Mouse (Mus musculus) lung, postnatal 36 days (tissue): ENCODE measurements around the gene Usp13.

ENCODE experiments used
- DNase-seq: peaks from one replicate; pipeline ENCODE4 v3.0.0; 2022; ENCODE audit warnings: mixed read lengths

The Usp13 gene

DNA sequence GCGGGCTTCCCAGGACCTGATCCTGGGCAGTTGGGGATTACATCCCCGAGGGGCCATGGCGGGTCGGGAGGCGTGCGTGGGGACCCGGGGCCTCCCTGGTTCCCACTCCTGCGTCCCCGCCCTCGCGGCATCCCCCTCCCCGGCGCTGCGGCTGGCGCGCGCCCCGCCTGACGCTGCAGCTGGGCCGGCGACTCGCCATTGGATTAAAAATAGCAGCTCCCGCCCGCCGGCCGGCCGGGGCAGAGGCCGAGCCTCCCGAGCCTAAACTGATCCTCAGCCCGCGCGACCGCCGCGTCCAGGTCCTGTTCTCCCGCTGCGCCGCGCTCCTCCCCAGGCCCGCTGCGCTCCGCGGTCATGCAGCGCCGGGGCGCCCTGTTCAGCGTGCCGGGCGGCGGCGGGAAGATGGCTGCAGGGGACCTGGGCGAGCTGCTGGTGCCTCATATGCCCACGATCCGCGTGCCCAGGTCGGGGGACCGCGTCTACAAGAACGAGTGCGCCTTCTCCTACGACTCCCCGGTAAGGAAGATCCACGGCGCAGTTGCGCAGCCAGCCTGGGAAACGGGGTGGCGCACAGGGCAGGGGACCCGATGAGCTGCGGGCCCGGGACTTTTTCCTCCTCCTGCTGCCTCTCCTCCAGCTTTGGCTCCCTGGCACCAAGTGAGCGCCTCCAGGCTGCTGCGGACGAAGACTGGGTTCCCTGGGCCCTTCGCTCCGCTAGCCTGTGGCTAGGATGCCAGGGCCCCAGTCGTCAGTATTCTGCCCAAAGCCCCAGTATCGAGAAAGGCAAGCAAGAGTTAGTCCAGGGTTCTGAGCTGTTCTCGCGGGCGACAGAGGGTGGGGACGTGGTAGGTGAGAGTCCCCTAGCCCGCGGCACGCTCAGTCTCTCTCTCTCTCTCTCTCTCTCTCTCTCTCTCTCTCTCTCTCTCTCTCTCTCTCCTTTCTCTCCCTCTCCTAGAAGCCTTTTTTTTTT, at the start of gene Usp13:
TSS of gene Usp13 (plus strand) at position 190 of the 970 bp plus-strand sequence.
- DNase-seq: peak; percentile 72

- DNase-seq: no peak
These were observed 46.6 kb upstream of the Usp13 start for GRCm38 (mm10) chr3:32770781-32771180.

DNA sequence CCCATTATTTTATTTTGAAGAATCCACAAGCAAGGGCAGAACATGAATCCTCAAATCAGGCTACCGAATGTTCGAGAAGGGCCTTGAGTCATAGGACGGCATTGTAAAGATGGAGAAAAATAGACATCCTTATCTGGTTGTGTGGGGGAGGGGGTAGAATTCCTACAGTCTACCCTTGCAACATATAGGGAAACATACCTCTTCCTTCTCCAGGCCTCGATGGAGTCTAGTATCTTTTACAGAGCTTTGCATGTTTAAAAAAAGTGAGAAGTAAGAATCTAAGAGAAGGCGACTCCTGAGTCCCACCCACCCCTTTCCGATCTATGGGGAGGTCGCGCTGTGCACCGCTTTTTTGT, 367 bp upstream of the Usp13 start:
- DNase-seq: no peak

DNA sequence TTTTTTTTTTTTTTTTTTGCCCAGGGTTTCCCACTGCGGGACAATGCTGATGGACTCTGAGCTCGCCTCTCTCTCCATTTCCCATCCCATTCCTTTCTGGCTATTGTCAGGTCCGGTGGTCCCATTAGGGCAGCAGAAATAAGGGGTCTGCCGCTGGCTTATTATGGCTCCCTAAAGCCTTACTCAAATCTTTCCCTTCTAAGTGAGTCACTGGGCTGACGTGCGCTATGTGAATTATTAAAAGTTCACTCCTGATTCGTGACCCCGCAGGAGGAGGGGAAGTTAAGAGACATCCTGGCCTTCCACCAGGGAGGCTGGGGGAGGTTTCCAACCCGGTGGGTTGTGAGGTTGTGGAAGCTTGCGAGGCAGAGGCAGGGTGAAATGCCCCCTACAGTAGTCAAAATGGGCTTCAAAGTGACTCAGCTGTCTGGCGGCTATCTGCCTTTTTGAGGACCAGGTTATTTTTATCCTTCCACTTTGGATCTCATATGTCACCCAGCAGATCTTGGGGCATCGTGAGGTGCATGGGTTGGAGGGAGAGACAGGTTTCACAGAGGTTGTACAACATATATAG, 1.1 kb downstream of the Usp13 start:
- DNase-seq: no peak

DNA sequence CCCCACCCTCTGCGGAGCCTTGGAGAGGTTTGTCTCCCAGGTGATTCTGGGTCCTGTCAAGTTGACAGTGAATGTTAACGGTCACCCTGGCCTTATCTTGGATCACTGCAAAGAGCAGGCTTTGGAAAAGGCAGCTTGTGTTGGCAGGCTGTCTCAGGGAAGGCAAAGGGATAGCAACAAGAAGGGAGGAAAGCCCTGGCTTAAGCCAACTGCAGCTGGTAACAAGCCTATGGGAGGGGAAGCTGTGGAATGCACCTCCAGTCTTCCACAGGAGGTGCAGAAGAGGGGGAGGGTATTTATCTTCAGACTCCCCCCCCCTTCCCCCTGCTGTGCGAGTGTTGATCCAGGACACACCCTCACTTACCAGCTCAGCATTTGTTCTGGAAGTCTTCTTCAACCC, 5.3 kb downstream of the Usp13 start:
- DNase-seq: peak; percentile 21

DNA sequence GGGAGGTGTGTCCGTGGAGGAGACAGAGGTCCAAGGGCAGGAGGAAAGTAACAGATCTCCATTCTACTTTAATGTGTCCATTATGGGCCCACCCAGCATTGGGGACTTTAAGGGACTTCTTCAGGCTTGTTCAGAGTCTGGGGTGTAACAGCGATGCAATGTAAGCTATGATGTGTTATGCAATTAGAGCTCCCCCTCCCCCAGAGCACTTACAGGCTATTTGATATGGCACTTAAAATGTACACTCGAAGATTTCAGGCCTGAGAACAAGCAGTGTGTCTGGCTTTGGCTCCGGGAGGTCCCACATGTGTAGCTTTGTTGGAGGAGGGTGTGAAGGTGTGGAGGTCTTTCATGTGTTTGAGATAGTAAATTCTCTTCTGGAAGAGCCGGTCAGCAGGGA, 7.6 kb downstream of the Usp13 start:
- peak; percentile 70 for DNase-seq

DNA sequence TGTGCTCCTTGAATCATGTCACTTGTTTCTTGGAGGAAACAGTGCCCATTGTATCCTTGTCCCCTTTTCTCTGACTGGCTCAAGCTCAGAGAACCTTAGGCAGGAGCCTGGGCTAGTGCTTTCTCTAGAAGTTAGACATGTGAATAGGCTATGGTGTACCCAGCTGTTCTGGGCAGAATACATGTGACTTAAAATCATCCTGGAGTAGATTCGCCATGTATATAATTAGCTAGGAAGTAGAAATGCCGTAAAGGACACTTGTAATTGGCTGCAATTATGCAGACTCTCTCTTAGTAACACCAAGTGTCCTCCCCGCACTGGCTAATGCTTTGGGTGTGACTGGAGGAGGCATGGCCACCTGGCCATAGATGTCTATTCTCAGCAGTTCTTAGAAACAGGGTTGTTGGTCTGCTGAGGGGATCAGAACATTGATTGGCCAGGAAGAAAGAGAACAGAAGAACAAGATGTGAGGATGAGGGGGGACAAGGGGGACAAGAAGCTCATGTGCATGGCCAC, 8.7 kb downstream of the Usp13 start:
- no peak for DNase-seq

DNA sequence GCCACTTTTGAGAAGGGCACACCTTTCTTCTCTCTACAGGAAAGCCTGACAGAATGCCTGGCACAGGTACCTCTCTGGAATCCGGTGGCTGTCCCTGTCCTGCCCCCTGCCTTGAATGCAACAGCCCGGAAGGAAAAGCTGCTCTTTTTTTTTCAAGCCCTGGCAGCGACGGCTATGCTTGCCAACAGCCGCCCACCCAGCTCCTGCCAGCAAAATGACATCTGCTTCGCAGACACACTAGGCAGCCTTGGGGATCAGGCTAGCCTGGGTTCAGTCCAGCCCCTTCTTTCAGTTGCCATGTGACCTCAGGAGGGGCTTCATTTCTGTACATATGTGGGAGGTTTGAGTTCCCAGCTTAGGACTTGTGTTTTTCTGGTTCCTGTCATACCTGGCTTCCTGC, 9.4 kb downstream of the Usp13 start:
- no peak for DNase-seq

- DNase-seq: no peak
These were observed 16.5 kb downstream of the Usp13 start for GRCm38 (mm10) chr3:32833871-32834270.

DNA sequence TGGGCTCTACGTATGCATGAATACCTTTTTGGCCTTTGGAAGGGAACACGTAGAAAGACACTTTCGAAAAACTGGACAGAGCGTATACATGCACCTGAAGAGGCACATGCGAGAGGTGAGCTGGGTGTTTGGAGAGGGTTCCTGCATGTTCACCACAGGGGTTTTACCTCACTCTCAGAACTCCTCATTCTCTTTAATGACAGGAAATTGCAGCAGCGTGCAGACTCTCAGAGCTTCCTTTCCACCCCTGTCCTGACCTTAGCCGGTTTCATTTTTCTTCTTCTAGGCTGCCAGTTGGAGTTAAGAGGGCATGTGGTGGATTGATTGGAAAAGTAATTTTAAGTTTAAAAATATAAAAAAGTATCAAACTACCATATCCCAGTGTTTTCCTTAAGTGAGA, 20.5 kb downstream of the Usp13 start:
- DNase-seq: no peak

DNA sequence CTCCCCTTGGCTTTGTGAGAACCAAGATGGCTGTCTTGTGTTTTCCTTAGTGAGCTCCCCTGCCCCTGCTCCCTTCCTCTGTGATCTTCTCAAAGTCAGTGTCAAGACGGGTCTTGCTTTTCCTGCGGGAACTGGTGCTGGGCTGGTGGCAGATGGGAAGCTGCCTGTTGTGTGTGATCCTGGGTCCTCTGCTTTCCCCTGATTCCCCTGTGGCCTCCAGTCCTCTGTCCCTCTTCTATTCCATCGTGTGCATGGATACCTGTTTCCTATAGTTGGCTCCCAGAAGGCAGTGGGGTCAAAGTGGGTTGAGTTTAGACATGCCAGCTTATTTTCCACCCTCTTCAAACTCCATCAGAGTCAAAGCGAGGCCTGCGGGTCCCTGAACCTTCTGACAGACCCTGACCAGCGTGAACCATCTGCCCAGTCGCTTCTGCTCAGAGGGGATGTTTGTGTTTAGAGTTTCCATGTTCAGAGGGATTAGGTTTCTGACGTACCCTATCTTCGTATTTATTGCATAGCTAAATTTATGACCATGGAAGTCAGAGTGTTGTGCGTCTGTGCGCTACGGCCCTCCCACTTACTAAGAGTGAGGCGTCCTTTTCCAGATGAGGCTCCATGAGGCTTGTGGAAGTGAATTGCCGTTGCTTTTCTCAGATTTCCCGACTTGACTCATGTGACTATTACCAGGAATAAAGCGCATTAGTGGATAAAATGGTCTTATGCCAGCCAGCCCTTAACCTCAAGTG, 39.2 kb downstream of the Usp13 start:
- DNase-seq: no peak

- DNase-seq: no peak
These were observed 53.7 kb downstream of the Usp13 start for GRCm38 (mm10) chr3:32871081-32871480.

GRCm38 (mm10) chr3:32886386-32886785, 69.0 kb downstream of the Usp13 start:
- DNase-seq: no peak

- no peak for DNase-seq
These were observed 71.5 kb downstream of the Usp13 start for GRCm38 (mm10) chr3:32888886-32889285.

DNA sequence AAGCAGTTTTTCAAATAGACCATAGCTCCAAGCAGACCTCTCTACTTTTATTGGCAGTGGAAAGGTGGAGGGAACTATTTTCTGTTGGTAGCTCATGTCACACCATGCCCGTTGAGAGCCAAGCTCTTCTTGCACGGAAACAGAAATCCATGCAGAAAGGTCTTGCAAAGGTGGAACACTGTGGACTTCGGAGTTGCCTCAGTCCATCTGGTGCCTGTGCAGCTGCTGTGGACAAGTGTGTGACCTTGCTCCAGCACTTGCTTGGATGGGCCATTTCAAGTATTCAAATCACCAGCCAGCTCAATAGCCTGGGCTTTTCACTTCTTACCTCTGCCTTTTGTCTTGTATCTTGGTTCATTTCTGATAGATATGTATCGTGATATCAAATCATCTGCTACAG, 72.8 kb downstream of the Usp13 start:
- DNase-seq: no peak

GRCm38 (mm10) chr3:32903462-32903861, 86.1 kb downstream of the Usp13 start:
- no peak for DNase-seq

GRCm38 (mm10) chr3:32904599-32904998, 87.3 kb downstream of the Usp13 start:
- DNase-seq: no peak

DNA sequence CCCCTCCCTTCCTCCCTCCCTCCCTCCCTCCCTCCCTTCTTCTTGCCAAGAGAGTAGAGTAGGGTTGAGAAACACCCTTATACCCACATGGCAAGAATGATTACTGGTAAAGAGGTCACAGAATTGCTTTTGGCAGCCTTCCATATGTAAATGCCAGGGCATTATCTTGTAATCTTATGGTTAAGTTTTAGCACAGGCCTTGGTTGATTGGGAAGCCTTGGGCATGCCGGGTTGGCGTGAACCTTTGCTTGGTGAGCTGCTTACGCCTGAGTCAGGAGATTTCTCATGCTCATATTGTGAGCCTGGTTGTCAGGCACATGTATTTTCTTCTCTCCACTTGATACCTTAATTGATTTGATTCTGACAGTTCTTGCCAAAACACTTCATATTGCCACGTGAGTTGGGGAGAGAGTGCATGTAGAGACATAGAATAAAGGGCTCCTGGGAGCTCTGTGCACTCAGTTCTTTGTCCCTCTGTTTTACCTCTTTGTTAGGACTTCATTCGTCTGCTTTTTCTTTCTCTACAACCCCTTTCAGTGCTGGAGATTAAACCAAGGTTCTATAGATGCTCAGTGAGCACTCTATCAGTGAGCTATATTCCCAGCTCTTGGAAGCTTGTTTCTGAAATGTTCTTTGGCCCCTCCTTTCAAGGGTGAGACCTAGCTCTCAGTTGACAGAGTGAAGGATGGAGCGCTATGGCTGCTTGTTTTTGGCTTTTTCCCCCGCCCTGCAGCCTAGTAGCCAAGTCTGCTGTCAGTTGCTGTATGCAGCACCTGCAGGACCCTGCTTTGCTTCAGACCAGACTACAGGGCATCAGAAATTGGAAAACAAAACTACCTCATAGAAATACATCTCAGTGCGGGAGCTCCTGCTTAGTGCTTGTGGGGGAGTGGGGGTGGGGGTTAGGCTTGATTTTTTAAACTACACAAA, 88.8 kb downstream of the Usp13 start:
- DNase-seq: peak; percentile 1

- DNase-seq: no peak
These were observed 91.1 kb downstream of the Usp13 start for GRCm38 (mm10) chr3:32908400-32908799.

DNA sequence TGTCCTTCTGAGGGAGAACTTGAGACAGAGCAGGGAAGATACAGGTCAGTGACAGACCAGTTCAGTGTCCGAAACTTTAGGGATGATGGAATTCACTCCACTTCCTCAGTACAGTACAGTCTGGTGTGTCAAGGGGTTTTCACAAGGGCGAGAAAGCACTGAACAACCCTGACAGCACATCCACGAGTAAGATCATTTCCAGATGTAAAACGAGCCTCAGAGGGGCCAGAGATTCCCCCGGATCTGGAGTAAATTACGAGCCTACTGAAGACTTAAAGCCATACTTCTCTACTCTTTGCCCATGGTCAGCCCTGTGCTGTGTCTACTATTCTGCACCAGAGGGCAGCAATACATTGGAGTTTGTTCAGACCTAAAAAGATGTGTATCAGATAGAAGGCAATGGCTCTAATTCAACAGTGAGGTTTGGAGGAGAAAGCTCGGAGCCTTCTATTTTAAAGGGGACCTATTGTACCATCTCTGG, 92.8 kb downstream of the Usp13 start:
- no peak for DNase-seq

DNA sequence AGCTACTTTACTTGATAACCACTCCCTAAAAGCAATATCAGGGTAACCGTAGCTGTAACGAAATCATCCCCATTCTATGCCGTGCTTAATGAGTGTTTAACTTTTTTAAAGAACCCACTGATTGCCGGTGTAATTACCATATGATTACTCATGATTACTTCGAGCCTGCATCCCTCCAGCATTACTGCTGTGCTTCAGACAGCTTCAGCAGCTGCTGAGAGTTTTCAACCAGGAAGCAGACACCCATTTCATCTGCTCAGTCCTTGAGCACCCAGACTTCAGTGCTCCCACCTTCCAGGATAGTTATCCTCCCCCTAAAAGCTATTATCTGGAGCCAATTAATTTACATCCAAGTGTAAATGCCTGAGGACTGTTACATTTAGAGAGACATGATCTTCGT, 106.8 kb downstream of the Usp13 start:
- no peak for DNase-seq
